Mouse (Mus musculus) neural tube, embryonic 12.5 days (tissue): ENCODE measurements at regions not wholly inside any gene's neighbourhood (a gene's known extent, or its start where the extent isn't known, plus 50 kb on each side); places are given as distances from the start of the nearest gene placed in this dataset.

ENCODE experiments used
- ATAC-seq: fragments of 200-750 bp; cut with Nextera tagmentation; 2 replicates; pipeline ENCODE4 v1.8.0; 2017; ENCODE audit warnings: low read depth, mild to moderate bottlenecking, moderate TSS enrichment, moderate library complexity; ENCODE audit not compliant: low FRiP score
- H3K27ac ChIP-seq: fragments of 300-500 bp; sonication (generic); 2 replicates; pipeline ENCODE4 v1.5.1; 2016
- H3K27me3 ChIP-seq: fragments of 300-500 bp; sonication (generic); replicated peaks from 2 replicates; pipeline ENCODE4 v1.6.1; 2016; ENCODE audit warnings: mild to moderate bottlenecking
- H3K36me3 ChIP-seq: fragments of 300-500 bp; sonication (generic); 2 replicates; pipeline ENCODE4 v1.6.1; 2016; ENCODE audit warnings: mild to moderate bottlenecking
- H3K4me1 ChIP-seq: fragments of 300-500 bp; sonication (generic); 2 replicates; pipeline ENCODE4 v1.6.1; 2016
- H3K4me2 ChIP-seq: fragments of 300-500 bp; sonication (generic); replicated peaks from 2 replicates; pipeline ENCODE4 v1.6.1; 2016; ENCODE audit warnings: mild to moderate bottlenecking
- H3K4me3 ChIP-seq: fragments of 300-500 bp; sonication (generic); 2 replicates; pipeline ENCODE4 v1.5.1; 2016
- H3K9ac ChIP-seq: fragments of 300-500 bp; sonication (generic); 2 replicates; pipeline ENCODE4 v1.6.1; 2016; ENCODE audit warnings: mild to moderate bottlenecking
- H3K9me3 ChIP-seq: fragments of 300-500 bp; sonication (generic); 2 replicates; pipeline ENCODE4 v1.6.1; 2016; ENCODE audit warnings: mild to moderate bottlenecking
- WGBS: fragments of 180-500 bp; shearing (Covaris S2); methylation state at CpG from one replicate; pipeline ENCODE4 v1.1.7; 2016; 5-methylcytosine and 5-hydroxymethylcytosine counted together

DNA sequence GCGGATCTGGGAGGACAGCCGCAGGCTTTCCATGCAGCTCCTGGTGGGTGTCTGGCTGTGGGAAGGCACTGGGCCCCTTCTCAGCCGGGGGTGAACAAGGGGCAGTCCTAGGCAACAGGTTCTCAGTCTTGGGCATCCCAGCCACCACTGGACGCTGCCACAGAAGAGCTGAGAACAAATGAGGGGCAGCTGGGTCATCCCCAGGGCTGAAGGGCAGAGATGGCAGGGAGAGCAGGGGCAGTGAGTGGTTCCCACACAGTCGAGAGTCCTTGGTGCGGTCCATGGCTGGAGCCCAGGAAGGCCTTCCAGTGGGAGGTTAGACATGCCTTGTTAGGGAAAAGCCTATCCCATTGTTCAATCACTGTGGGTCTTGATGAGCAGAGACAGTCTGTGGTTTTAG, 382.2 kb downstream of the Dnajb9 start:
- 85% methylated on average over 6 of the region's 6 CpGs for WGBS
- Histone ChIP-seq H3K9ac (no peak overlapping the region), H3K4me3 (no peak overlapping the region), H3K9me3 (no peaks in the 10 kb centered on the region), H3K36me3 (no peaks in the 10 kb centered on the region), H3K27me3 (no peaks in the 10 kb centered on the region), H3K4me2 (no peak overlapping the region), H3K27ac (no peak overlapping the region), H3K4me1 (no peaks in the 10 kb centered on the region)
- no peak for ATAC-seq

DNA sequence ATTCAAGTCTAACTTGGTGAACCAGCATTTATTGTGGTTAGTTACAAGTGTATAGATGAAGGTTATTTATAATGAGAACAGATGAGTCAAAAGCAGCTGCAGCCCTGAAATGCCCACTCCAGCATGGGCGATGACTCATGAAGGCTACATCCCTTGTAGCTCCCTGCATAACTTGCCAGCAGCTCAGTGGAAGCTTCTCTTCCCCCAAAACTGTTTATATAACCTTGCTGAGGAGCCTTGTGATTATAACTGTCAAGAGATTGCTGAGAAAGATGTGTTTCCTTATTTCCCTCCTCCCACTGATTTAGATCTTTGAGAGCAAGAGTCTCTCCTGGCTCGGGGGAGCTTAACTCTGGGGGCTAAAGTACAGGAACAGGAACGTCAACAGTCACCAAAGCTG, 382.8 kb downstream of the Dnajb9 start:
- Histone ChIP-seq H3K4me1 (no peaks in the 10 kb centered on the region), H3K27ac (no peak overlapping the region), H3K9me3 (no peaks in the 10 kb centered on the region), H3K9ac (no peak overlapping the region), H3K4me3 (no peak overlapping the region), H3K27me3 (no peaks in the 10 kb centered on the region), H3K4me2 (no peak overlapping the region), H3K36me3 (no peaks in the 10 kb centered on the region)
- WGBS: 68% methylated on average over 3 of the region's 3 CpGs
- no peak for ATAC-seq

DNA sequence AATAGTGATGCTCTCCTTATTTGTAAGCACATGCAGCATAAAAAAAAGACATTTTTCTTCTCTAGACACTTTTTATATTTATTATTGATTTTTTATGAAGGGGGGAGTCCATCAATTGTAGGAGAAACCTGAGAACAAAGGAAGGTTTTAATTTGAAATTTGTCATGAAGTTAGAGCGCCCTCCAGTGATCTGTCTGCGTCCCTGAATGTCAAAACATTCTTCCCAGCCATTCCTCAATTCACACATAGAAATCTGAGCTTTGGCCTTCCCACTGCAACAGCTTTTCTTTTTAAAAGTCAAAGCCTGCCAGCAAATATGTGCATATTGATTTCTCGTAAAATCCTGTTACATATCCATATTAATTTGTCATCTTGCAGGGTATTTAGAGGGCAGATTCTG, 396.6 kb downstream of the Dnajb9 start:
- Histone ChIP-seq H3K4me2 (no peak overlapping the region), H3K9ac (no peak overlapping the region), H3K27me3 (no peaks in the 10 kb centered on the region), H3K27ac (no peak overlapping the region), H3K9me3 (no peaks in the 10 kb centered on the region), H3K36me3 (no peaks in the 10 kb centered on the region), H3K4me3 (no peak overlapping the region), H3K4me1 (no peaks in the 10 kb centered on the region)
- no peak for ATAC-seq
- 16% methylated on average over 3 of the region's 3 CpGs for WGBS

DNA sequence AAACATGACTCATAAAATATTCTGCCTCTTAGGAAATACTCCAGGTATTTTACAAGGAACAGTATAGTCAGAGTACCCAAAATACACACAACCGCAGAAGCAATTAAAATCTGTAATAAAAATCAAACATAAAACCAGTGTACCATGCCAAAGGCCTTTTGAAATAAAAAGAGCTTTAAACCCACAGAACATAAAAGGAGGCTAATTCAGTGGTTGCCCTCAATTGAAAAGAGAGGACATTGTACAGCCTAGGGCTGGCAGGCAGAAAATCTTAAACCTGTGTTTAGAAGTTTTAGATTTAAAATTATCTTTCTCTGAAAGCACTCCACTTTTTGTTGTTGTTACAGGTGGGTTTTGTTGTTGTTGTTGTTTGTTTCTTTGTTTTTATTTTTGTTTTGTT, 437.4 kb downstream of the Dnajb9 start:
- Histone ChIP-seq H3K9ac (no peak overlapping the region), H3K36me3 (no peaks in the 10 kb centered on the region), H3K9me3 (no peaks in the 10 kb centered on the region), H3K27me3 (no peaks in the 10 kb centered on the region), H3K4me3 (no peak overlapping the region), H3K4me1 (no peaks in the 10 kb centered on the region), H3K27ac (no peak overlapping the region), H3K4me2 (no peak overlapping the region)
- WGBS: 46% methylated on average over 1 of the region's 1 CpGs
- peak; percentile 66; the same call in 1 of the 2 replicates for ATAC-seq

DNA sequence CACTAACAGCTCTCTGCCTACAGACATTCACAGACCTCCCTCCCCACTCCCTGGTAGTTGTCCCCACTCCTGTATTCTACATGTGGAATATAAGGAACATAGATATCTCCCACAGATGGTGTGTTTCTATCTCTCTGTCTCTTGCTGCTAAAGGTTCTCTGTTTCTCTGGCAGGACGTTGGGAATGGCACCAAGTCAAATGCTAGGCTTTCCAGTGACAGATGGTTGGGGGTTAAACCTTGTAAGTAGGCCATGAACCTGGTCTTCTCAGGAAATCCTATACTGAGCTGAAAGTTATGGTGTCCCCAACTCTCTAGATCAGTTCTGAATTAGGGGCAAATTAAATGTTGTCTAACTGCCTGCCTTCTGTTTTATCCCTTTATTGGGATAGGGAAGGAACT, 448.0 kb downstream of the Dnajb9 start:
- Histone ChIP-seq H3K4me1 (no peaks in the 10 kb centered on the region), H3K9ac (no peak overlapping the region), H3K4me3 (no peak overlapping the region), H3K4me2 (no peak overlapping the region), H3K27me3 (no peaks in the 10 kb centered on the region), H3K27ac (no peak overlapping the region), H3K36me3 (no peaks in the 10 kb centered on the region), H3K9me3 (no peaks in the 10 kb centered on the region)
- ATAC-seq: no peak
- 59% methylated on average over 1 of the region's 1 CpGs for WGBS
